Mouse (Mus musculus) cerebellum, adult 11 months (tissue): ENCODE measurements around the gene Thumpd1.

ENCODE experiments used
- DNase-seq: peaks from one replicate; pipeline ENCODE4 v3.0.0; 2022

The Thumpd1 gene

DNA sequence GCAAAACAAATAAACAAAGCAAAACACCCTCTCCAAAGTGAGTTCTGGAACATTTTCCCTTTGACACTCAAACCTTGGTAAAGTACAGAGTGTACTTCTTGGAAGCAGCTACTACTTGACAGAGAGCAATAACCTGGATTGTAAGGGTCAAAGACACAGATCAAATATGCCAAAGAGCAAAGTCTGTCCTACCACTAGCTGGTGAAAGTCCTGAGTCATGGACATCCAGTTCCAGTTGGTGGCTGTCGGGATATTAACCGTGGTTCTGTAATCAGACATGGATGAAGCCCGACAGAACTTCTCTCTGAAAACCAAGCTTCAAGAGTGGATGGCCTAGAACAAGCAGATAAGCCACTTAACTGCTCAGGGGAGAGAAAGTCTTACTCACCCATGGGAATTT, 52.7 kb downstream of the Thumpd1 start:
- no peak for DNase-seq
